Mouse (Mus musculus): Measurements from ENCODE around the gene Lgals7.

The Lgals7 gene

GRCm38 (mm10) chr7:28881199-28881598 lies 17.5 kb downstream of the Lgals7 start, which contains the start of gene Capn12:
Gene Capn12, plus strand, starts transcription at chr7:28881422.
- no peak for TF ChIP-seq GATA4 (IDR thresholded peaks at IDR 0.05; ENCODE audit: insufficient replicate concordance, low read length)

GRCm38 (mm10) chr7:28883039-28883438 lies 19.4 kb downstream of the Lgals7 start:
- TF ChIP-seq GATA4 (IDR thresholded peaks at IDR 0.05; ENCODE audit: insufficient replicate concordance, low read length): no peak

DNA sequence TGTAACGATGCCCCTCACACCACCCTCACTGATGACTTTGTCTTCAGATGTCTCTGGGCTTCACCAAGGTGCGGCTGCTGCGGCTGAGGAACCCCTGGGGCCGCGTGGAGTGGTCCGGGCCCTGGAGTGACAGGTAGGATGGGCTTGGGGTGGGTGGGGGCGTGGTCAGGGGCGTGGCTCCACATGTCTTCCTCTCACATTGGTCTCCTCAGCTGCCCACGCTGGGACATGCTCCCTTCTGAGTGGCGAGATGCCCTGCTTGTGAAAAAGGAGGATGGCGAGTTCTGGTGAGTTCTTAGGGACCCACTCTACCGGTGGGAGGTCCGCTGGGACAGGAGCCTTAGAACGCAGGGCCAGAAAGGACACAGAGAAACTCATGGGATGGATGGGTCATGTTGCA lies 22.8 kb downstream of the Lgals7 start:
- TF ChIP-seq GATA4 (IDR thresholded peaks at IDR 0.05; ENCODE audit: insufficient replicate concordance, low read length): no peak

GRCm38 (mm10) chr7:28888701-28889161 lies 25.1 kb downstream of the Lgals7 start:
- TF ChIP-seq GATA4 (IDR thresholded peaks at IDR 0.05; ENCODE audit: insufficient replicate concordance, low read length): no peak

GRCm38 (mm10) chr7:28892601-28893000 lies 28.9 kb downstream of the Lgals7 start:
- no peak for TF ChIP-seq GATA4 (IDR thresholded peaks at IDR 0.05; ENCODE audit: insufficient replicate concordance, low read length)

GRCm38 (mm10) chr7:28893643-28894265 lies 30.1 kb downstream of the Lgals7 start:
- no peak for TF ChIP-seq GATA4 (IDR thresholded peaks at IDR 0.05; ENCODE audit: insufficient replicate concordance, low read length)

DNA sequence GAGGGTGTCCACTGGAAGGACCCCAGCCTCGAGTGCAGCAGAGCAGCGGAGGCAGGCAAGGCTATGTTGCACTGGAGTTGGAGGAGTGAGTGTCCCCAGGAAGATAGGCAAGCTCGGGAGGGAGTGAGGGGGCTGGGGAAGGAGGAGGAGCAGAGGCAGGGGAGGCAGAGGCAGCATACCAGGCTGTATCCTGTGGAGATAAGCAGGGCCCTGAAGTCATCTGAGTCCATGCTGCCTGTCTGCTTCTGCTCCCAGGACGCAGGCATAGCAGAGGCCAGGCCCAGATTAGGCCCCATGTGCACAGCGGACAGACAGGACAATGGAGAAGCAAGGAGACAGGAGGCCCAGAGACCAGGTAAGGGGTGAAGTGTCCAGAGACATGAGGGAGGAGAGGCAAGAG lies 31.3 kb downstream of the Lgals7 start:
- peak; percentile 98 for TF ChIP-seq GATA4 (IDR thresholded peaks at IDR 0.05; ENCODE audit: insufficient replicate concordance, low read length)

DNA sequence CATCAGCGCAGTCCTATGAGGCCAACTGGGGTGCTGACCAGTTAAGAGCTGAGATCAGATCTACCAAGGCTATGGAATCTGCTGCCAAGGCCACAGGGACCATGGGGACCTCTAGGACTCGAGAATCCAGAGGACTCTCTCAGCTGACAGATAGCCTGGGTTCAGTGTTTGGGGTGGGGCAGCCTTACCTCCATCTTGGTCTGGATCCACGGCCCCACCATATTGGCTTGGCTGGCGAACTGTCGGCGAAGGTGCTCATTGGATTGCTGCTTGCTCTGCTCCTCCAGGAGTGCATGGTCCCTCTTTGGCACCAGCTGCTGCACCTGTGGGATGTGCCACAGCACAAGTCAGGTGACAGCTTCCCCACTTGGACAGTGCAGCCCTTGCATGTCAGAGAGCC lies 34.0 kb downstream of the Lgals7 start:
- no peak for TF ChIP-seq GATA4 (IDR thresholded peaks at IDR 0.05; ENCODE audit: insufficient replicate concordance, low read length)

GRCm38 (mm10) chr7:28899972-28900371 lies 36.3 kb downstream of the Lgals7 start:
- no peak for TF ChIP-seq GATA4 (IDR thresholded peaks at IDR 0.05; ENCODE audit: insufficient replicate concordance, low read length)

GRCm38 (mm10) chr7:28901311-28902125 lies 37.9 kb downstream of the Lgals7 start:
- no peak for TF ChIP-seq GATA4 (IDR thresholded peaks at IDR 0.05; ENCODE audit: insufficient replicate concordance, low read length)

DNA sequence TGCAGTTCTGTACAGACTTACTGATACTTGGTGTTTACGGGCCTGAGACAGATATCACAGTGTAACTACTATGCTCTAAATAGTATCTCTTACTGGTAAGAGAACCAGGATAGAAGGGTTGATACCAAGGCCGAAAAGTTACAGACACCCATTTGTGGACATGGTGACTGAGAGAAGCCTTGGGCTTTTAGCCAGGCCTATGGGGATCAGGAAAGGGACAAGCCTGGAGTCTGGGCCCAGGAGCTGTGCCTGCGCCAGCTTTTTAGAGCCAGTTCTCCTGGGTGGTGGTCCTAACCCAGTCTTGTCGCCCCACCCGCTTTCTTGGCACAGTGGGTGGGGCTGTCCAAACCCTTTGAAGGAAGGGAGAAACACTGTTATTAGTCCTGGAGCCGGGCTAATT lies 38.5 kb downstream of the Lgals7 start:
- no peak for TF ChIP-seq GATA4 (IDR thresholded peaks at IDR 0.05; ENCODE audit: insufficient replicate concordance, low read length)

GRCm38 (mm10) chr7:28902809-28903208 lies 39.2 kb downstream of the Lgals7 start:
- no peak for TF ChIP-seq GATA4 (IDR thresholded peaks at IDR 0.05; ENCODE audit: insufficient replicate concordance, low read length)

DNA sequence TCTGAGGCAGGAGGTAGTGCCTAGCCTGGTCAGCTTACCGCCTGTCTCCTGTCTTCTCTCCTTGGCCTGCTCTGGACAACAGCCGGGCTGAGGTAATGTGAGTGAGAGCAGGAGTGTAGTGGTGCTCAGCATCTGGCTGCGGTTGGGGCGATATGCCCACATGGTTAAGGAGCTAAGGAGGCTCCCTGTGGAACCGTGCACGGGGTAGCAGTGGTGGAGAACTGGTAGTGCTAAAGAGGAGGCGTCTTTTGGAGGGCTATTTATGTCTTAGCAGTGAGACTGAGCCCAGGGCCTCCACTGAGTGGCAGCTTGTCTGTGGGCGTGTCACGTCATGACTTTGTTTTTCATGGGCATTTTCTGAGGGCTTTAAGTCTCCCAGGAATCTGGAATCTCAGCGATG lies 40.1 kb downstream of the Lgals7 start:
- TF ChIP-seq GATA4 (IDR thresholded peaks at IDR 0.05; ENCODE audit: insufficient replicate concordance, low read length): no peak

- no peak for TF ChIP-seq GATA4 (IDR thresholded peaks at IDR 0.05; ENCODE audit: insufficient replicate concordance, low read length)
These were observed 43.5 kb downstream of the Lgals7 start for GRCm38 (mm10) chr7:28907195-28907594.

DNA sequence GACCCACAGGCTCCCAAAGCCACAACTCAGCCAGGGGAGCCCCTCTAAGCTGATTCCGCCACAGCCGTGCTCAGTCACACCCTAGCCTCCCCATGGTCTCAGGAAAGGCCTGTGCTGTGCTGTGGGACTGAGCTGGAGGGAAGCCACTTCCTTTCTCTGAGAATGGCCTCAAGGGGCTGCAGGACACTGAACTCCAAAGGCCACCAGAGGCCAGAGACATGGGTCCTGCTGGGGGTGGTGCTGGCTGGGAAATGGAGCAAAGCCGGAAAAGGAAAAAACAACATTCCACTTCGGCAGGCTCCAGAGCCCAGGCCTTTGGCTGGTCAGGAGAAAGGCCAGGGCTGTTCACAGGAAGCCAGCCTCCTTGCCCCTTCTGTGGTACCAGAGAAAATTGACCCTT lies 48.0 kb downstream of the Lgals7 start:
- TF ChIP-seq GATA4 (IDR thresholded peaks at IDR 0.05; ENCODE audit: insufficient replicate concordance, low read length): peak; percentile 75; the same call in 1 of the 2 replicates

GRCm38 (mm10) chr7:28913171-28913570 lies 49.5 kb downstream of the Lgals7 start:
- no peak for TF ChIP-seq GATA4 (IDR thresholded peaks at IDR 0.05; ENCODE audit: insufficient replicate concordance, low read length)
